Mouse (Mus musculus) layer of hippocampus, adult 9-11 months (tissue): ENCODE measurements around the gene Nicn1.
A peak's percentile ranks its signal among the peaks of the same experiment; 100 is the strongest.

ENCODE experiments used
- DNase-seq: peaks from one replicate; pipeline ENCODE4 v3.0.0; 2022

Nicn1 gene

DNA sequence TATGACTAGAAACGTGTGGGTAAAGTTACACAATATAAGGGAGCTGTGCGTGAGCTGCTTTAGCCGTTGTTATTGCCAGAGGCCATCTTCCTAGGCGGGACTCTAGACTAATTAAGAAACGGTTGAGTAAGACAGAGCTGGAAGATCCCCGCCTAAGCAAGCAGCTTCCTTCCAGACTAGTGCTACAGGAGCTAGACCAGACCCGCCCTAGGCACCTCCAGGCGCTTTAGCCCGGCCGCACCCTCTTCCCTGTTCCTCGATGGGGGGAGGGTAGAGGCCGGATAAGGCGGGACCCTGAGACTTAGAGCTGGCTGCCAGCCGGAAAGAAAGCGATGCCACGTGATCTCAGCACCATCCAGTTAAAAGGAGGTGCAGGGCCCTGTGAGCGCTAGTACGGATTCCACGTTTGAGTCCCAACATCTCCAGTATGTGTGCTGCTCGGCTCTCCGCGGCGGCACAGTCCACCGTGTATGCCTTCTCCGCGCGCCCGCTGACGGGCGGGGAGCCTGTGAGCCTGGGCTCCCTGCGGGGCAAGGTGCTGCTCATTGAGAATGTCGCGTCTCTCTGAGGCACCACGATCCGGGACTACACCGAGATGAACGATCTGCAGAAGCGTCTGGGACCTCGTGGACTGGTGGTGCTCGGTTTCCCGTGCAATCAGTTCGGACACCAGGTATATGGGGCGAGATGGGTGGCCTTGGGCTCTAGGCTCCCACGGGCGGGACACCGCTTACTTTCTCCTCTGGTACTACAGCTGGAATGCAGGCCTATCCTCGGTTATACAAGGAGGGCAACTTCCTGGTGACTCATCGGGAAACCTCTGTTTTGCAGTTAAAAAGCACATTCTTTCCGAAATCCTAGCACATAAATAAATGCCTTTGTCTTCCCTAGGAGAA lies 48.9 kb downstream of the Nicn1 start, which contains the start of gene Gpx1:
Gpx1 (plus strand) TSS at position 18 of the 896 bp plus-strand sequence.
- DNase-seq, result peak; percentile 90

- DNase-seq, result no peak
These were observed 49.6 kb downstream of the Nicn1 start for GRCm38 (mm10) chr9:108339886-108340257.

- DNase-seq, result peak; percentile 56
These were observed 50.3 kb downstream of the Nicn1 start for GRCm38 (mm10) chr9:108340258-108341138.

DNA sequence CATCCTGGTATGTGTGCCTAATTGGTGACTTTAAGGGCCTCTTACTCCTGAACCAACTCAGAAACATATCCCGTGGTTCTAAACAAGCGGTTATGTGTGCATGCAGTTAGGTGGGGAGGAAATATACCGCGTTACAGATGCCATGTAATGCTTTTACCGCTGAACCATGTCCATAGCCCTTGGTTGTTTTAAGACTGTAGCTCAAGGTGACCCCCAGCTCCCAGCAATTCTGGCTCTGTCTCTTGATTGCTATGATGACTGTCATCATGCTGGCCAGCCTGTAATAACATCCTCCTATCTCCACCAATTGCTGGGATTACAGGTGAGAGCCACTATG lies 50.9 kb downstream of the Nicn1 start:
- no peak for DNase-seq

DNA sequence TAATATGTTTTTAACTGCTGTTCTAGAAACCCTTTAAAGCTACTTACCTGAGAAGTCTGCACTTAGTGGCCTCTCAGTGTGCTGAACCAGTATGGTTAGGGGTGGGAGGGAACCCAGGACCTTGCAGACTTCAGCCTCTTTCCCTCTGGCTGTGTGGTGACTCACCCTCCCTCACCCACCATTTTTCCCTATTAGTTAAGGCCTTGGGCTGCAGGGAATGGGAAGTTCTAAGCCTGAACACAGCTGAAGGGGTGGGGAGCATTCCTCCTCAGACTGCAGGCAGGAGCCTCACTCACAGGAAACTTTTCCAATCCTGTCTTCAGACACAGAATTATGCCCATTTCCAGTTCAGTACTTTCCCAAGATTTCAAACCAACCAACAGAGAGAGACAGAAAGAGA lies 51.6 kb downstream of the Nicn1 start:
- no peak for DNase-seq

DNA sequence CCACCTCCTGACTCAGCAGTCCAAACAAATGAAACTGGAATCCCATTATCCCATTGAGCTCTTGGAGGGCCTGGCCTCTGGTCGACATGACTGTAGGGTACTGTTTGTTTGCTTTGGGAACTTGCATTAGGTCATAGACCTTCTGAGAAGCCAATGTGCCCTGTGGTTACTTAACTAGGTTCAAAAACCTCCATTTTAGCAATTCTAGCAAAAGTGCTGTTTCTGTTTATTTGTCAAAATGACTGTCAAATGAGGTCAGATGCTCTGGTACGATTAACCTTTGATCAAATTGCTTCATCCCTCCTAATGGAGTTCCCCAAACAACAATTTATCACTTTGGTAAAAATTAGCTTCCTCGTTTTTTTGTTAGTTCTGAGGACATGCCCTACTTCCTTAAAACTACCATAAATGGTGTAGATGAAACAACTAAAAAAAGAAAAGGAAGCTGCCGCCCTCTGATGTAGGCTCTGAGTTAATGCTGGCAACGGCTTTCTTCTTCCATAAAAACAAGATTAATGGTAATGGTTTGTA lies 52.1 kb downstream of the Nicn1 start:
- no peak for DNase-seq

- no peak for DNase-seq
These were observed 53.1 kb downstream of the Nicn1 start for GRCm38 (mm10) chr9:108343331-108343730.

GRCm38 (mm10) chr9:108343835-108344234 lies 53.6 kb downstream of the Nicn1 start:
- DNase-seq, result no peak

DNA sequence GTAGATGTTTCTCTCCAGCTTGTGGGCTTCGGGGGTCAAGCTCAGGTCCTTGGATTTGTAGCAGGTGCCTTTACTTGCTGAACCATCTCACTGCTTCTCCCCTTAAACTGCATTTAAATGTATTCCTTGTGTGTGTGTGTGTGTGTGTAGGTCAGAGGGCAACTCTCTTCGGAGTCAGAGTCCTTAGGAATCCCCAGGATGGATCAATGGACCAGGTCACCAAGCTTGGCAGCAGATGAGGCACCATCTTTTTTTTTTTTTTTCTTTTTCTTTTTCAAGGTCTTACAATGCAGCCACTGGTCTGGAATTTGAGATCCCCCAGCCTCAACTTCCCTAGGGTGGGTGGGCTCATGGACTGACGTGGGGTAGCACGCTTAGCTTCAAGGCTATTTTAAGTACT lies 54.2 kb downstream of the Nicn1 start:
- DNase-seq, result no peak
